Mouse (Mus musculus) liver, adult (tissue): ENCODE measurements at regions not wholly inside any gene's neighbourhood (a gene's known extent, or its start where the extent isn't known, plus 50 kb on each side); places are given as distances from the start of the nearest gene placed in this dataset.

Source experiments
- GATA4 ChIP-seq: IDR thresholded peaks from 2 replicates; pipeline ENCODE4 v1.6.1; 2014; ENCODE audit warnings: mild to moderate bottlenecking, low read length; ENCODE audit not compliant: insufficient replicate concordance

- TF ChIP-seq GATA4 = no peak
Measured at GRCm38 (mm10) chr2:133020173-133020837, 74.6 kb upstream of the Fermt1 start.

DNA sequence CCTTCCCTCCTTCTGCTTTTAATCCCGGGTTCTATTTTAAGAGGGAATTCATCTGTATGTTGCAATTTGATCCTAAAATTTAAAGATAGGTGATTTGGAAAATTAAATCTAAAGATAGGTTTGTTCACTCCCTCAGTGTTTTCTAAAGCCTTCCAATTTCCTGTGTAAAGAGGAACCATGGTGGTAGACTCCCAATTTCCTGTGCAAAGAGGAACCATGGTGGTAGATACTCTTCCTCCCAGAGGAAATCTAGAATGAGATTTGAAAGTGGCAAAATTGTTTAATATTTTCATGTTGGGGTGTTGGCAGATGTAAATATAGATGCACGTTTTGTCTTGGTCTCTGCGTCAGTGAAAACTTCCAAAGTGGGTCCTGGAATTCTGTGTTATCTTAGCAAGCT, 75.5 kb upstream of the Fermt1 start:
- no peak for TF ChIP-seq GATA4

- no peak for TF ChIP-seq GATA4
Measured at GRCm38 (mm10) chr2:133027038-133027437, 81.3 kb upstream of the Fermt1 start.

DNA sequence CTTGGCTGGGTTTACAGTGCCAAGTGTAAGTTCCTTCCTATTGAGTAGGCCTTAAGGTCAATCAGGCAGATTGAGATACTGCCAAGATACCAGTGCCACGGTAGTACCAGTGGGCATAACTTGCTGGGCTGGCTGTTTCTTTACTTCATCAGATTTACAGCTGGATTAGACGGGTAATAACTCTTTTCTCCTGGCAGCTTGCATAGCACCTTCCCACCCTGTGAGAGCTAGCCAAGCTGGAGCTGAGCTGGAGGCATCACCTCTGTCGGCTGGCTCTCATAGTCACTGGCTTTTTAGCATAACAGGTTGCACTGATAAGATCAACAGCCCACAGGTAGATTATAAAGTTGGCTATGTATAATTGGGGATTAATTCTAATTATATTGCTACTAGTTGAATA, 89.7 kb upstream of the Fermt1 start:
- TF ChIP-seq GATA4 = no peak

DNA sequence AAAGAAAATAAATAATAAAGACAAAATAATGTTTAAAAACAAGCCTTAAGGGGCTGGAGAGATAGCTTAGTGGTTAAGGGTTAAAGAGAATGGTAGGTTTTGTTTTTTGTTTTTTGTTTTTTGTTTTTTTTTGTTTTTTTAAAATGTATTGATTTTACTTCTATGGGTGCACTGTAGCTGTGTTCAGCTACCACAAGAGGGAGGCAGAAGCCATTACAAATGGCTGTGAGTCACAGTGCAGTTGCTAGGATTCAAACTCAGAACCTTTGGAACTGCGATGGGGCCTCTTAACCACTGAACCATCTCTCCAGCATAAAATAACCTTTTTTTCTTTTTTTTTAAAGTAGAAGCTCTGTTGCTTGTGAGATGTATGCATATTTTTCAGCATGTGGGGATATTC, 95.0 kb upstream of the Fermt1 start:
- TF ChIP-seq GATA4 = no peak

DNA sequence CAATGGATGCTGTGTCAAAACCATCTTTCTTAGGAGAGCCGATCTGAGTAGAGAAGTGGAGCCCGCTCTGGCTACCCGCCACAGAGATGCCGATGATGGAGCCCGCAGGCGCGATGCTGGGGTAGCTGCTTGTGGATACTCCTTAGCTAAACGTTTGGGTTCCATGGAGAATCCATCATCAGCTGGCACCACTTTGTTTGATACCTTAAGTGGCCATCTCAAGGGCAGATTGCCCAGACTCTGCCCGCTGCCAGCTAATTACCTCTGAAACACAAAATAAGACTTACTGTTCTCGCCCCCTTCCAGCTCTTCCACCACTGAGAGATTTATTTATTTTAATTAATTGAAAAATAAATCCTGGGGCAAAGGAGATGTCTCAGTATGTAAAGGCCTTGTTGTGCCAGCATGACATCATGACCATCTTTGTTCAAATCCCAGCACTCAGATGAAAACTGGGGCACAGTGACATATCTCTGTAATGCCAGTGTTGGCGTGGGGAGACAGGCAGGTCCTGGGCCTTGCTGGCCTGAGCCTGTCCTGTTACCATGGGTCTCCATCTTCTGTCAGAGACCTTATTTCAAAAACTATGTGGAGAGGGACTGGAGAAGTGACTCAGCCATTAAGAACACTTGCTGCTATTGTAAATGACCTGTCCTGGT, 132.1 kb upstream of the Fermt1 start:
- TF ChIP-seq GATA4 = no peak

DNA sequence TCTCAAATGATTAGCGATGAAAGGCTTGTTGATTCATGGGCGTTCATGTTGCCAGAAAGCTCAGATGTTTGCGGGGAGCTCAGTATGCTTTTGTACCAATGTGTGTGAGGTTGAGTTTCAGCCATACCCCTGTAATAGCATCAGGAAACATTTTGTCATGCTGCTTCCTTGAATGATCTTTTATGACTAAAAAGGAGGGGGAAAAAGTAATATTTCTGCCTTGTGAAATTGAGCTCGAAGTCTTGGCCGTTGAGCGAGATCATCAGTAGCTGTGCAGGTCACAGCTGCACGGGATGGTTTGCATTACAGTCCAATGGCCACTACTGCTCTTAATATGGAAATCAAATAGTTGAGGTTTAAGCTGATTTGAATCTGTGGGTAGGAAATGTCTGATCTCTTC, 145.3 kb upstream of the Fermt1 start:
- TF ChIP-seq GATA4 = no peak

GRCm38 (mm10) chr2:133113642-133114041, 167.9 kb upstream of the Fermt1 start:
- peak; percentile 27; the same call in 1 of the 2 replicates for TF ChIP-seq GATA4

DNA sequence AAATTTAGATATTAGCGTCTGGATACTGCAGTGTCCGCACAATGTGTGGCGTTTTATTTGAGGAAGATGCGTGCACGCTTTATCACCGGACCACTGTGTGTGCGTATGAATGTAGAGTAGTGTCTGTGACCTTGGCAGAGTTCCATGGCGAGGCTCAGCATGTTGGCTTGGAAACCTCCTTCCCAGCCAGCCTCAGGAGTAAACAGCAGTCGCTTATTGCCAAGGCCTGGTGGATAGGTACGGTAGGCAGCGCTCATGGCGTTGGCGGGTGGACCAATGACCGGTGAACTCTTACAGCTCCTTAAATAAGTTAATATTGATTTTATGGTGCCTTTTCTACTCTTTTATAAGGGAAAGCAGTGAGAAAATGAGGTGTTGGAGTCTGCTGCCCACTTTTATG, 172.9 kb upstream of the Fermt1 start:
- TF ChIP-seq GATA4 = no peak

- TF ChIP-seq GATA4 = no peak
Measured at GRCm38 (mm10) chr2:133125212-133125801, 179.6 kb upstream of the Fermt1 start.

GRCm38 (mm10) chr2:133134878-133135277, 189.2 kb upstream of the Fermt1 start:
- TF ChIP-seq GATA4 = no peak

- no peak for TF ChIP-seq GATA4
Measured at GRCm38 (mm10) chr2:133138877-133139276, 193.2 kb upstream of the Fermt1 start.

- no peak; the same call in 1 of the 2 replicates for TF ChIP-seq GATA4
Measured at GRCm38 (mm10) chr2:133141341-133142035, 195.8 kb upstream of the Fermt1 start.

DNA sequence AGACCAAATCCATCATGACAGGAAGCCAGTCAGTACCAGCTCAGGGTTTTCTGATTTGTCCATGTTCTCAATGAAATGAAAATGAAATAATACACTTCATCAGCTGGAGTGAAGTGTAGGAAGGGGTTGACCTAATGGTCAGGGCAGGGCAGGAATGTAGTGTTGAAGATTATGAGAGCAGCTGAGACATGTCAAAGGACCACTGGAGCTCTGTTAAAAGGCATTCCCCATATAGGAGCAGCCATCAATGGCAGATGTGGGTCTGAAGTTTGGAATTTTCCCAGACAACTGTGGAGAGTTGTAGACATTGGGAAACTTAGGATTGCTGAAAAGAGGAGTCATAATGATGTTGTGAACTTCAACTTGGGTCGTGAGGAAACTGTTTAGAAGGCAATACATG, 206.8 kb upstream of the Fermt1 start:
- no peak for TF ChIP-seq GATA4

GRCm38 (mm10) chr2:133156537-133156936, 210.8 kb upstream of the Fermt1 start:
- no peak for TF ChIP-seq GATA4

GRCm38 (mm10) chr2:133158206-133158605, 212.5 kb upstream of the Fermt1 start:
- no peak for TF ChIP-seq GATA4
